Mouse (Mus musculus) midbrain, embryonic 13.5 days (tissue): Measurements from ENCODE around the gene Hes3. TPM values are rescaled to one million over a fixed set of nuclear protein-coding genes. Genes with fewer than 3 reads are reported as not detected.

Experiments
- ATAC-seq: fragments of 200-750 bp; cut with Nextera tagmentation; 2 replicates; pipeline ENCODE4 v1.8.0; 2017; ENCODE audit warnings: mild to moderate bottlenecking, moderate TSS enrichment, moderate library complexity
- H3K27ac ChIP-seq: fragments of 300-500 bp; sonication (generic); 2 replicates; pipeline ENCODE4 v1.5.1; 2015; ENCODE audit warnings: inconsistent platforms, mild to moderate bottlenecking, moderate library complexity
- H3K27me3 ChIP-seq: fragments of 300-500 bp; sonication (generic); 2 replicates; pipeline ENCODE4 v1.6.1; 2015; ENCODE audit warnings: mild to moderate bottlenecking, inconsistent platforms
- H3K36me3 ChIP-seq: fragments of 300-500 bp; sonication (generic); 2 replicates; pipeline ENCODE4 v1.6.1; 2015; ENCODE audit warnings: mild to moderate bottlenecking, inconsistent platforms
- H3K4me1 ChIP-seq: fragments of 300-500 bp; sonication (generic); replicated peaks from 2 replicates; pipeline ENCODE4 v1.6.1; 2015; ENCODE audit warnings: inconsistent platforms
- H3K4me2 ChIP-seq: fragments of 300-500 bp; sonication (generic); replicated peaks from 2 replicates; pipeline ENCODE4 v1.6.1; 2015; ENCODE audit warnings: moderate library complexity, mild to moderate bottlenecking, inconsistent platforms
- H3K4me3 ChIP-seq: fragments of 300-500 bp; sonication (generic); replicated peaks from 2 replicates; pipeline ENCODE4 v1.5.1; 2015; ENCODE audit warnings: mild to moderate bottlenecking, inconsistent platforms
- H3K9ac ChIP-seq: fragments of 300-500 bp; sonication (generic); replicated peaks from 2 replicates; pipeline ENCODE4 v1.6.1; 2015; ENCODE audit warnings: mild to moderate bottlenecking, inconsistent platforms
- H3K9me3 ChIP-seq: fragments of 300-500 bp; sonication (generic); 2 replicates; pipeline ENCODE4 v1.6.1; 2016; ENCODE audit warnings: mild to moderate bottlenecking, inconsistent platforms
- WGBS: fragments of 180-500 bp; shearing (Covaris S2); methylation state at CpG from one replicate; pipeline ENCODE4 v1.1.7; 2015; 5-methylcytosine and 5-hydroxymethylcytosine counted together
- polyA plus RNA-seq: library from polyadenylated mRNA; unstranded; fragments of >200 nt; fragmentation: Nextera tagmentation; extraction: Ambion mirVana; gene quantifications from 2 replicates; pipeline ENCODE4 v1.2.1, GENCODE M21; 2015

Hes3 gene
- polyA plus RNA-seq, 1 experiment from 2014 or later = 1.4 TPM

DNA sequence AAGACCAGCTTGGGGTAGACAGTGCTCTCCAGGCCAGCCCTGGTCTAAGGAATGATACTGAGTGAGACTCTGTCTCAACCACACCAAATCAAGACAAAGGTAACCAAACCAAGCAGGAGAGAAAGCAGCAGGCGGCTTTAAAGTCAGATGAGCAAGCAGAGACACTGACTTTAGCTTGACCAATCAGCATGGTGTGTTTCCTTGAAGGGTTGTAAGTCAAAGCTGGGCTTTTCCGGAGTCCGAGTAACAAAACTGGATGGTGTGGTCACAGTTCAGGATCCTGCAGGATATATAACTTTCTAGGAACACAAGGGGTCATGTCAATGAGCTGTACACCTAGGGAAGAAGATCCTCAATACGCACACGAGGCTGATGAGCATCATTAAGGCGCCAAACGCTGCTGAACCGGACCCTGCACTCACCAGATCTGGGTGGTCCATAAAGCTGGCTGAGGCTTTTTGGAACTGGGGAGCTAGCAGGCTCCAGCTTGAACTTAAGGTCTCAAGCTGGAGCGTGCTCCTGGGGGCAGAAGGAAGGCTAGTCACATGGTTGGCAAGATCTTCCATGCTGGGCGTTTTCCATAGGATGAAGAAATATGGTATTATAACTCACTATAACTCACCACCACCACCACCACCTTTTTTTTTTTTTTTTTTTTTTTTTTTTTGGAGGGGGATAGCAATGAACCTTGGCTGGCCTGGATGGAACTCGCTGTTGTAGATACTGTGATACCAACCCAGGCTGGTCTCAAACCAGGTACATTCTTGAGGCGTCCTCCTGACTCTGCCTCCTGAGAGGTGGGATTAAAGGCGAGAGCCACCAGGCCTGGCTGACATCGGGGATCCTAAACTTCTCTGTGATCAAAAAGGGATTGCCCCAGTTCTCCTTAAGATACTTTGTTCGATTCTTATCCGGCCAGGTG lies 33.4 kb upstream of the Hes3 start:
- Histone ChIP-seq H3K4me2 (peak overlapping the region; percentile 28), H3K36me3 (peaks cover 17% of the 10 kb centered on the region), H3K9ac (no peak overlapping the region), H3K4me3 (peak overlapping the region; percentile 86), H3K4me1 (peaks cover 30% of the 10 kb centered on the region), H3K27ac (no peak overlapping the region), H3K27me3 (no peaks in the 10 kb centered on the region), H3K9me3 (no peaks in the 10 kb centered on the region)
- WGBS = 55% methylated on average over 16 of the region's 16 CpGs
- peak; percentile 57 for ATAC-seq

DNA sequence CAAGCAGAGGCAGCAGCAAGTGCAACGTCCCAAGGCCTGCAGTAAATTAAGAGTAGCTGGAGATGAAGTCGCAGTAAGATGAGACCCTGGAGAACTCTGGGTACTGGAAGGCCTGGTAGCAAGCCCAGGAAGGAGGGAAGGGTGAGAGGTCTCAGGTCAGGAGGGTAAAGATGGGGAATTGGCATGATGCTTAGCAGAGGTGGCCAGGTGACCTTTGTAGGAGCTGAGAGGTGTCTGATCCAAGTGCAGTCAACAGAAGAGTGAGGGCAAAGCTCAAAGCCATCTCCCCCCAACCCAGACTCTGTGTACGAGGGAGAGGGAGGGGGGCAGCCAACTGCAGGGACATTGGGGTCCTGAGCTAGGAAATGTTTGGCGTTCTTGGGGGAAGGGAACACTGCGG lies 30.0 kb upstream of the Hes3 start:
- Histone ChIP-seq H3K9me3 (no peaks in the 10 kb centered on the region), H3K36me3 (no peaks in the 10 kb centered on the region), H3K4me1 (peaks cover 22% of the 10 kb centered on the region), H3K4me3 (no peak overlapping the region), H3K4me2 (no peak overlapping the region), H3K9ac (peak overlapping the region; percentile 32; the same call in 1 of the 2 replicates), H3K27ac (no peak overlapping the region), H3K27me3 (peaks cover 26% of the 10 kb centered on the region)
- WGBS = 57% methylated on average over 5 of the region's 5 CpGs
- no peak for ATAC-seq

DNA sequence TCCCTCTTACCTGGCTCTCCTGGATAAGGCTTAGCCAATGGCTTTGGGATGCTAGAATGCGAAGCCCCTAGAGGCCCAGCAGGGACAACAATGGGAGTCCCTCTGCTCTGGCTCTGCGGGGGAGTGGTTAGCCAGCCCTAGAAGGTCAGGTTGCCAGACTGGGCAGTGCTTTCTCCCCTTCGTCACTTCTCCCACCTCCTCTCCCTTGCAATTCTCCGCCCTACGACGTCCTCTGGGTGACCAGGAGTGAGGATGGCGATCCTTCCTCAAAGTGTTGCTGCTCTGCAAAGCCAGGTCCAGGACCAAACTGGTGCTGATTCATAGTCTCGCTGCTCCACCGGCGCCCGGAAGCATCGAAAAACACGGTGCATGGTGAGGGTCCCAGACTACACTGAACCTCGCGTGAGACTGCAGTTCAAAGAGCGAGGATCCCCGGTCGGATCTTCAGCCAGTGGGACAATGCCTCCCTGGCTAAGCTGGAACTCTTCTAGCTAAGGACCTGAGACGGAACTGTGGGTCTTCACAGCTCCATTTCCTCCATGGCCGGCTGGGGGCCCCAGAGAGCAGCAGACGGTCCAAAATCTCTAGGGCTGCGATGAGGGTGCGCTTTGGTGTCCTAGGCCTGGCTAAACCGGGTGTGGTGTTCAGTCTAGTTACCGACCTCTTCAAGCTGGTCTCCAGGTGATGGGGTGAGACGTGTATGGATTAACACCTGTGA lies 27.2 kb upstream of the Hes3 start, which contains the start of gene Rnf207:
Gene Rnf207 (minus strand): TSS at position 477 of the 718 bp plus-strand sequence.
- H3K4me3 ChIP-seq = 0 out of 2 replicates have a peak within 1 kb of the TSS, but pooled peaks have one; percentile 5
- H3K9me3 ChIP-seq = no peaks in the 10 kb centered on the region
- 5% methylated on average over 26 of the region's 26 CpGs for WGBS
- H3K4me1 ChIP-seq = peaks cover 34% of the 10 kb centered on the region
- peaks cover 54% of the 10 kb centered on the region for H3K27me3 ChIP-seq
- ATAC-seq = no peak
- 0 out of 2 replicates have a peak within 1 kb of the TSS, but pooled peaks have one; percentile 36 for H3K9ac ChIP-seq
- no peaks in the 10 kb centered on the region for H3K36me3 ChIP-seq
- H3K27ac ChIP-seq = no peak within 1 kb of the TSS
- peak within 1 kb of the TSS; percentile 35 for H3K4me2 ChIP-seq

DNA sequence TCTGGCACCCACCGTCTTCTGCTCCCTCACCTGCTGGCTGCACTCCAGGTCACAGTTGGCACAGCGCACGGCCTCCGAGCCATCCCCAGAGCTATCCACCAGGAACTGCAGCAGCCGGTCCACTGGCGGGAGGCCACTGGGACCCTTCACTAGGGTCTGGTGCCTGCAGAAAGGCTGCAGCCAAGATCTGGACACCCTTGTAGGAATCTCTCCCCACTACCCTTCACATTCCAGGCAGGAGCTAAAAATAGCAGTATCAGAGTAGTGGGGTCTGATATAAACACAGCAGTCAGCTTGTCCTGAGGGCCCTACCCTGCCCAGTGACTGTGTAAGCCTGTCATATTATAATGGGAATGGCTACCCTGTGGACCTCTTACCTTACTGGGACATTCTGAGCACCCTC lies 26.2 kb upstream of the Hes3 start:
- peaks cover 64% of the 10 kb centered on the region for H3K27me3 ChIP-seq
- 85% methylated on average over 6 of the region's 6 CpGs for WGBS

DNA sequence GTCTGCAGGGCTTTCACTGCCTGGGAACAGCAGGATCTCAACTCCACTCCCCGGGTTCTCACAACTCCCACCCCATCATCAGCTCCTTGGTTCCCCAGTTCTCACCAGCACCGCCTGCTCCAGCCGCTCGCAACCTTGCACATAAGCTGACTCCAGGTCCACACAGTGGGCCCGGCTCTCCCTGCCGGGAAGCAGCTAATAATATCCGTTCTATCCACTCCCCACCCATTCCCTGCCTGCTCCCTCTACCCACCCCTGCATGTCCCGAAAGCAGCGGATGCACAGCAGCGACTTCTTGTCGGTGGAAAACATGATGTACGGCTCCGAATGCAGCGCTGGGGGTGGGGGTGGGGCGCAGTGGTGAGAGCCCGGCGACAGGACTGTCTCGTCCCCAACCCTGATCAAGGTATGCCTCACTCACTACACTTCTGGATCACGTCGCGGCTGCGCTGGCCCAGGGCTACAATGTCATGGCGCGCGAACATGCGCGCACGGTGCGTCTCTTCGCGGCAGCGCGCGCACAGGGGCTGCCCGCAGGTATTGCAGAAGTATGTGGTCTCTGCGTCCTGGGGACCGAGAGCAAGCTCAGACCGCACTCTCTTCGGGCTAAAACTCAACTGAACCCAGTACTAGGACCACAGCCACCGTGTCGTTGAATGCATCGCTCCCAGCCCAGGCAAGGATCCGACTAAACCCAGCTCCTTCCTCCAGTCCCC lies 24.2 kb upstream of the Hes3 start:
- H3K36me3 ChIP-seq = no peaks in the 10 kb centered on the region
- peak overlapping the region; percentile 47; the same call in 1 of the 2 replicates for H3K9ac ChIP-seq
- peak overlapping the region; percentile 32 for H3K4me3 ChIP-seq
- no peak for ATAC-seq
- peaks cover 39% of the 10 kb centered on the region for H3K4me1 ChIP-seq
- no peaks in the 10 kb centered on the region for H3K9me3 ChIP-seq
- WGBS = 1% methylated on average over 43 of the region's 43 CpGs
- peaks cover 84% of the 10 kb centered on the region for H3K27me3 ChIP-seq
- no peak overlapping the region for H3K27ac ChIP-seq
- H3K4me2 ChIP-seq = peak overlapping the region; percentile 54

More for the DNA sequence above, 26.2 kb upstream of the Hes3 start:
- Histone ChIP-seq H3K9ac (no peak overlapping the region), H3K4me1 (peaks cover 44% of the 10 kb centered on the region), H3K36me3 (no peaks in the 10 kb centered on the region), H3K4me3 (no peak overlapping the region), H3K27ac (no peak overlapping the region), H3K4me2 (no peak overlapping the region), H3K9me3 (no peaks in the 10 kb centered on the region)
- no peak for ATAC-seq

DNA sequence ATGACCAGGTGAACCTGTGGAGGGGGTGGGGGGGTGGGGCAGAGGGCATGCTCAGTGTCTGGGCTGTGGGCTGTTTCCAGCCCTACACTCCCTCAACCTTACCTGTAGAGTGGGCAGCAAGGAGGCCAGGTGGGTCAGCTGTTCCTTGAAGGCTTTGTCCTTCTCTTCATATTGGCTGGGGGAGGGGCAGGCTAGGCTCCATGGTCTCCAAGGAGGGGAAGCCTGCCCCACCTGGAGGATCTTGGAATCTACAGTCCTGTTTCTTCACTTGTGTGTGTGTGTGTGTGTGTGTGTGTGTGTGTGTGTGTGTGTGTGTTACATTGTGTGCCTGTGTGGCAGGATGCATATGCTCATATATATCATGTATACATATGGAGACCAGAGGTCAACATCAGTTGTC lies 22.5 kb upstream of the Hes3 start:
- Histone ChIP-seq H3K4me3 (peak overlapping the region; percentile 39), H3K4me2 (peak overlapping the region; percentile 56), H3K27me3 (peaks cover 100% of the 10 kb centered on the region), H3K9me3 (no peaks in the 10 kb centered on the region), H3K4me1 (peaks cover 39% of the 10 kb centered on the region), H3K27ac (no peak overlapping the region), H3K9ac (no peak overlapping the region), H3K36me3 (peaks cover 2% of the 10 kb centered on the region; the same call in 1 of the 2 replicates)
- 0 out of 2 replicates have a peak, but pooled peaks have one; percentile 22 for ATAC-seq

DNA sequence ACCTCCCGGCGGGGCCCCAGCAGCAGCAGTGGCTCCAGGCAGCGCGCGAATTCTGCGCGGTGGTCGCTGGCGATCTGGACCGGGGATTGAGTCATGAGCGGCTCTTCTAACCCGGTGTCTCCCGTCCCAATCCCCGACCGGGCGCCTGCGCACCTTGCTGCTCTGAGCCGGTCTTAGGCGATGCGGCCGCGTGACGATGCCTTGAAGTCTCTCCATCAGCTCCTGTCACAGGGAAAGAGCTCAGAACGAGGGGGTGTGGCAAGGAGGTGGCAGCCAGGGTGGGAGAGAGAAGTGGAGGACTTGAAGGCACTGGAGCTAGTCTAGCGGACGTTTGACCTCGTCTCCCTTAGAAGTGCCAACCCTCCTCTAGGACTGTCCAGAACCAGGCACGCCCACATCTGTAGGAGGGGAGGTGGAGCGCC lies 21.8 kb upstream of the Hes3 start:
- H3K4me1 ChIP-seq = peaks cover 32% of the 10 kb centered on the region
- peak; percentile 65 for ATAC-seq
- H3K27me3 ChIP-seq = peaks cover 94% of the 10 kb centered on the region
- H3K4me3 ChIP-seq = peak overlapping the region; percentile 39
- H3K9me3 ChIP-seq = no peaks in the 10 kb centered on the region
- peaks cover 8% of the 10 kb centered on the region; the same call in 1 of the 2 replicates for H3K36me3 ChIP-seq
- peak overlapping the region; percentile 37 for H3K9ac ChIP-seq
- H3K4me2 ChIP-seq = peak overlapping the region; percentile 56
- WGBS = under 1% methylated on average over 29 of the region's 29 CpGs
- H3K27ac ChIP-seq = no peak overlapping the region; the same call in 1 of the 2 replicates

DNA sequence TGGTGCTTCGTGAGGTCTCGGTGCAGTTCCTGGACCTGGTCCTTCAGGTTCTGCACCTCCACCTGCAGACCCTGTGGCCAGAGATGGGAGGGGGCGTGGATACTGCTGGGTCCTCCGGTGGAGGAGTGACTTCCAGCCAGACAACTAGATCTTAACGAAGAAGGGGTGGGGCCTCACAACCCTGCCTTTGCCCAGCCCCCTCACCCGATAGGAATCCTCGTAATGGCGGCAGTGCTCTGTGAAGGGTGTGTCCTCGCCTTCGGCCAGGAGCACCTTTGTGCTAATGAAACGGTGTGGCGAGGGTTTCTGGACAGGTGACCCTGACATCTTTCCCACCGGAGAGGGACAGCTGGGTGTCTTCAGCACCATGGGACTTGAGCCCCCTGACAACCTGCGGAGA lies 20.7 kb upstream of the Hes3 start:
- Histone ChIP-seq H3K27ac (no peak overlapping the region), H3K4me1 (peaks cover 30% of the 10 kb centered on the region), H3K27me3 (peaks cover 84% of the 10 kb centered on the region), H3K36me3 (peaks cover 12% of the 10 kb centered on the region), H3K4me3 (peak overlapping the region; percentile 8), H3K9me3 (no peaks in the 10 kb centered on the region), H3K9ac (no peak overlapping the region), H3K4me2 (peak overlapping the region; percentile 56)
- WGBS = 2% methylated on average over 14 of the region's 14 CpGs
- no peak for ATAC-seq

DNA sequence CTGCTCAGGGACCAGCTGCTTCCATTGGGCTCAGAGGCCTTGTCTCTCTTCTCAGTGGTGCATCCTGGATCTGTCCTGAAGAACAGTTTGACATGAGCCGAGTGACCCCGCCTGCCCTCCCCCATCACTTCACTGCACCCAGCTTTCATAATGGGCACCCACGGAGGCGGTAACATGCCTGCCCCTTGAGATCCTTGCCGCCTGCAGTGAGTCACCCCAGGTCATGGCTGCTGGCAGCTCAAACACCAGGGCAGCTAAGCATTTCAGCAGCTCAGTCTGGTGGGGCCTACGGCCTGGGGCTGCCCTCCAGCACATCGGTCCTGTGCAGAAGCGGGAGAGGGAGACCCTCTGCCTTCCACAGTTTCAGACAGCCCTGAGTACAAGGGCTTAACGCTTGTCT lies 16.1 kb upstream of the Hes3 start:
- Histone ChIP-seq H3K4me3 (no peak overlapping the region), H3K36me3 (peaks cover 50% of the 10 kb centered on the region), H3K9me3 (no peaks in the 10 kb centered on the region), H3K4me2 (no peak overlapping the region), H3K27me3 (peaks cover 37% of the 10 kb centered on the region), H3K9ac (no peak overlapping the region), H3K27ac (no peak overlapping the region), H3K4me1 (peaks cover 3% of the 10 kb centered on the region; the same call in 1 of the 2 replicates)
- no peak for ATAC-seq
- WGBS = 74% methylated on average over 9 of the region's 9 CpGs

DNA sequence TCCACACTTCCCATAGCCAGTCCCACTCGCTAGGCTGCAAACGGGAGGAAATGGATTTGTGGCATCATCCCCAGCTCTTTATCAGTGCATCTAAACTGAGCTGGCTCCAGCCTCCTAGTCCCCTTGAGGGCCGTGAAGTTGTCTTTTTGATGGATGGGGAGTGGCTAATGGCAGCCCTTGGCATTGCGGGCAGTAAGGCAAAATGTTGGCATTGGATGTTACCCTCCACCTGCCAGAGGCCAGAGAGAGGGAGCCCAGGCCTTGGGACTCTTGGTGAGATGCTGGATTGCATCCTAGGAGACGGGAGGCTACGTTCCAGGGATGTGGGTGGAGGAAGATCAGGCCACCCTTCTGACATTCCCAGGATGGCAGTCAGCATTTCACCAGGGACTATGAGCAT lies 14.5 kb upstream of the Hes3 start:
- H3K9me3 ChIP-seq = no peaks in the 10 kb centered on the region
- H3K27me3 ChIP-seq = peaks cover 22% of the 10 kb centered on the region
- no peak overlapping the region for H3K4me3 ChIP-seq
- H3K4me2 ChIP-seq = no peak overlapping the region
- no peak overlapping the region for H3K27ac ChIP-seq
- no peaks in the 10 kb centered on the region for H3K4me1 ChIP-seq
- peak overlapping the region; percentile 28; the same call in 1 of the 2 replicates for H3K9ac ChIP-seq
- WGBS = 83% methylated on average over 6 of the region's 6 CpGs
- peaks cover 64% of the 10 kb centered on the region for H3K36me3 ChIP-seq
- no peak for ATAC-seq

DNA sequence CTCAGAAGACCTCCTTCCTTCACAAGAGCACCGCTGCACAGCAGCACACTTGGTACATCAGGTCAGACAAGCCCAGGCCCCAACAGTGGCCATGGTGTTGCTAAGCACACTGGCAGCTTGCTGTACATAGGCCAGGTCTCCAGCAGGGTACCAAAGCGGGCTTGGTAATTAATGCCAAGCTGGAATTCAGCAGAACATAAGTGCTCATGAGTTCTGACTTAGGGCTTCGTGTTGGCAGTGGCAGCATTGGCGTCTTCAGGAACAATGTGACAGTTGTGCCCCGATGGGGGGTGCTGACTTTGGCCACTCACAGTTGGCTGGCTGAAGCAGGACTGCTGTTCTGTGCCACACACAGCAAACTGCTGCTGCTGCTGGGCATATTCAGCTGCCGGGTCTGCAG lies 13.2 kb upstream of the Hes3 start:
- Histone ChIP-seq H3K9me3 (no peaks in the 10 kb centered on the region), H3K36me3 (peaks cover 76% of the 10 kb centered on the region), H3K27me3 (peaks cover 9% of the 10 kb centered on the region), H3K4me2 (no peak overlapping the region), H3K9ac (no peak overlapping the region), H3K4me3 (no peak overlapping the region), H3K4me1 (no peaks in the 10 kb centered on the region), H3K27ac (no peak overlapping the region)
- 96% methylated on average over 6 of the region's 6 CpGs for WGBS
- ATAC-seq = no peak
